Mouse (Mus musculus): ENCODE measurements around the gene Olfr702.

- TF ChIP-seq POLR2A (IDR thresholded peaks at IDR 0.05; ENCODE audit: low read depth, low read length) (no peak), CTCF (IDR thresholded peaks at IDR 0.05; ENCODE audit: extremely low read depth, insufficient read length, insufficient replicate concordance, low read depth, low read length) (no peak)
These were observed 17.9 kb downstream of the Olfr702 start for GRCm38 (mm10) chr7:106815775-106816174.

Measured in small intestine, adult 2 months (tissue).